Mouse (Mus musculus) kidney, adult 9 months (tissue): ENCODE results near the gene Olfr1123.
"Not testable (repeated sequence)": the region's sequence is repeated elsewhere in the genome, so short reads cannot be mapped to it uniquely, and the experiment has no call there.

Experiments
- DNase-seq: peaks from one replicate; pipeline ENCODE4 v3.0.0; 2022

The Olfr1123 gene

DNA sequence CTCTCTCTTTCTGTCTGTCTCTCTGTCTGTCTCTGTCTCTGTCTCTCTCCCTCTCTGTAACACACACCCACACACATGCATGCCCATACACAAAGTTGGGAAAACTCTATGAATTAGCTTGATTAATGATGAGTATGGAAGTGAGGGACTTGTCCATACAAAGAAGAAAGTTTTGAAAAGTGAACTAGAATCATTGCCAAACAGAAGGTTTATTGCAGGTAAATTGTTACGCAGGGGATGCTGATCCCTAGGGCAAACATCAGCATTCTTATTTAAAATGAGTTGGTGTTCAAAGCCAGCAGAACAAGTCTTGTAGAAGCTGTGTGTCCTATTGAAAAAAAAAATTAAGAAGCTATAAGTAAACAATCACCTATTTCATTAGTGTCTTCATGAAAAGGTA, at the start of gene Olfr1123:
Gene Olfr1123, plus strand, starts transcription at position 301 of the 400 bp plus-strand sequence.
- DNase-seq = no peak

DNA sequence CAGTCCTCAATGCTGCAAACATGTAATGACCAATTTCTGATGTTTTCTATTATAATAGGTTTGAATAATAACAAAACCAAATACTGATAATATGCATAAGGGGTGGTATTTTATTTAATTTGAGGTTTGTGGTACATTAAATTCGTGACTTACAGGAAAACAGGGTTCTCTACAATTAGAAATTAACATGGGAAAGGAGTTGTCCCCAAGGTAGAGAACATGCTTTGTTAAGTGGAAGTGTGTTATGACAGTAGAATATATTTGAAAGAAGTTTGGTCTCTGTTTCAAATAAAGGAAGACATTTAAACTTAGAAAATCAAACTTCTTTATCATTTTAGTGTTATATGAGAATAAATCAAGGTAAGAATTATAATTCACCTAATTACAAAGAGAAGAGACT, 46.8 kb upstream of the Olfr1123 start, which contains the start of gene Olfr1121:
Gene Olfr1121, plus strand, starts transcription at position 301 of the 400 bp plus-strand sequence.
- DNase-seq = no peak

DNA sequence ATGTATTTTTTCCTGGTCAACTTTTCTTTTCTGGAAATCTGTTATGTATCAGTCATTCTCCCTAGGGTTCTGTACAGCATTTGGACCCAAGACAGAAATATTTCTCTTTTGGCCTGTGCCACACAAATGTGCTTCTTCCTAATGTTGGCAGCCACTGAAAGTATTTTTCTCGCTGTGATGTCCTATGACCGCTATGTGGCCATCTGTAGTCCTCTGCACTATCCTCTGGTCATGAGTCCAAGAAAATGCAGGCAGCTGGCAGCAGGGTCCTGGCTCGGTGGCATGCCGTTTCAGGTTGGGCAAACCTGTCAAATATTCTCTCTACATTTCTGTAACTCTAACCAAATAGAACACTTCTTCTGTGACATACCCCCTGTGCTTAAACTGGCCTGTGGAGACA, 44.7 kb upstream of the Olfr1123 start:
- no peak for DNase-seq

DNA sequence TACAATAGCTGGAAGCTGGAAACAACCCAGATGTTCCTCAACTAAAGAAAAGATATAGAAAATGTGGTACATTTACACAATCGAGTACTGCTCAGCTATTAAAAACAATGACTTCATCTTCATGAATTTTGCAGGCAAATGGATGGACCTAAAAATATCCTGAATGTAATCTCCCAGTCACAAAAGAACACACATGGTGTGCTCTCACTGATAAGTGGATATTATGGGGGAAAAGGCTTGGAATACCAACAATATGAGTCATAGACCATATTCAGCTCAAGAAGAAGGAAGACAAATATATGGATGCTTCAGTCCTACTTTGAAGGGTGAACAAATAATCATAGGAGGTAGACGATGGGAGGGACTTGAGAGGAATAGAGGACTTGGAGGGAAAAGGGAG, 32.5 kb upstream of the Olfr1123 start:
- no peak for DNase-seq

DNA sequence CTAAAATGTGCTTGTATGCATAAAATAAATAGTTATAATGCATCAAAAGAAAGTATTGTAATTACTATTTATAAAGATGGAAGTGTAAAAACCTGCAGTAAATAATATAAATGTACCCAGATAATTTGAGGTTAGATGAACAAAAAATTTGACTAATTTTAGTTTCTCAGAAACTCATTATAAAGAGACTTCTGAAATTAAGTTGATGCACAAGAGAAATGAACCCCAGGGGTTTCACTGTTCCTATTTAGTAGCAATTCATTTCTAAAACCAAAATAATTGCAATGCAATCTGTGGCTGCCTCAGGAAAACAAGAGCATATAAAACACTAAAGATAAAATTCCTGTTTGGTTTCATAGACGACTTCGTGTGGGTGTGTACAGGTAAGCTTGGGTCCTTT, 30.9 kb upstream of the Olfr1123 start, which contains the start of gene Olfr1122:
Gene Olfr1122, plus strand, starts transcription at position 301 of the 400 bp plus-strand sequence.
- DNase-seq = no peak

DNA sequence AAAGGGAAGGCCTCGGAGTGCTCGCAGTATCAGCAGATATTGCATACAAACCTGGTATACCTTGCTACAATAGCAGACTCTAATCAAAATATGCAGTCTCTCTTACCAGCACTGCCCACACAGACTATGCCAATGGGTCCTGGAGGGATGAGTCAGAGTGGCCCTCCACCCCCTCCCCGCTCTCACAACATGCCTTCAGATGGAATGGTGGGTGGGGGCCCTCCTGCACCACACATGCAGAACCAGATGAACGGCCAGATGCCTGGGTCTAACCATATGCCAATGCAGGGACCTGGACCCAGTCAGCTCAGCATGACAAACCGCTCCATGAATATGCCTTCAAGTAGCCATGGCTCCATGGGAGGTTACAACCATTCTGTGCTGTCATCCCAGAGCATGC, 22.8 kb upstream of the Olfr1123 start:
- DNase-seq = not testable (repeated sequence)

DNA sequence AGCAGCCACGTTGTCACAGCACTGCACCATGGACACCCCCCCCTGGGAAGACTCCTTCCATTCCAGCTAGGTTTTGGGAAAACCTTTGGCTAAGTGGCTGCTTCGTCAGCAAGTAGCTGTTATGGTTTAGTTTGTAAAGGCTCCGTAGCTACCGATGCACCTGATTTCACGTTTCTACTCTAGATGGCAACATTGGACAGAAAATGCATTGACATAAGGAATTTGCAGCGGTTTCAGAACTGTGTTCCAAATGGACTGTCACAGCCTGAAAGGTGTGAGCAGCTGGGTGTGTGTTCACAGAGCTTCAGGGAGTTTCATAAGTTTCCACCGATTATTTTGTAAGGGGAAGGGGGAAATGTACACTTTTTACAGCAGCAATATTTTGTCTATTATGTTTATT, 21.7 kb upstream of the Olfr1123 start:
- DNase-seq = not testable (repeated sequence)

DNA sequence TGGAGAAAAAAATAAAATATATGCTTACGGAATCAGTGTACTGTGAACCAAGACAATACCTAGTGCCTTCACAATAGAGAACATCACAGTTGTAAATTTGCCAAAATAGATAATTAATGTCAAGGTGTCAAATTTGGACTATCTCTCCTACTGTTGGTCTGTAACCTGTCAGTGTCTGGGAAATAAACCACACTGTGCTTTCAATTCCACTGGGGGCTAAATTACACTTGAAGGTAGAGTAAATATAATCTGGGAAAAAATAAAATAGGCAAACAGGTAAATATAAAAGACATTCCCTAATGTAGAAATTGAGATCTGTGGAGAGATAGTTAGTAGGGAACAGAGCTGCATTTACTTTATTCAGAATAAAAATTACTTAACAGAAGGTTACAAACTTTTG, 13.5 kb downstream of the Olfr1123 start, which contains the start of gene Olfr1124:
Gene Olfr1124, plus strand, starts transcription at position 301 of the 400 bp plus-strand sequence.
- no peak for DNase-seq

DNA sequence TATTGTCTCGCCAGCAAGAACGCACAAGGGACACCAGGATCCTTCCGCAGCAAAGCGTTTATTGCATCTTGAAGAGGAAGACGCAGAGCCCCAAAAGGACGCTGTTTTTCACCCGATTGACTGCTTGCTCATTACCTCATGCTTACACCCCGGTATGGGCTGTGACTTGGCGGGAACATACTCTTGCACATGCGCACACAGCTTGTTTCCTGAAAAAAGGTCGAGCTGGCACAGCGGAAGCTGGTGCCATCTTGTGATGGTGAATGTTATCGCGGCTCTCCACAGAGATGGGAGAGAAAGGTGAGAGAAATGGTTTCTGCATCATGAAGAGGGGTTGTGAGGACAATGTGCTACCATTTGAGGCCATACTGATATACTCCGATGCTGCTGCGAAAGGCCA, 21.3 kb downstream of the Olfr1123 start:
- DNase-seq = no peak

DNA sequence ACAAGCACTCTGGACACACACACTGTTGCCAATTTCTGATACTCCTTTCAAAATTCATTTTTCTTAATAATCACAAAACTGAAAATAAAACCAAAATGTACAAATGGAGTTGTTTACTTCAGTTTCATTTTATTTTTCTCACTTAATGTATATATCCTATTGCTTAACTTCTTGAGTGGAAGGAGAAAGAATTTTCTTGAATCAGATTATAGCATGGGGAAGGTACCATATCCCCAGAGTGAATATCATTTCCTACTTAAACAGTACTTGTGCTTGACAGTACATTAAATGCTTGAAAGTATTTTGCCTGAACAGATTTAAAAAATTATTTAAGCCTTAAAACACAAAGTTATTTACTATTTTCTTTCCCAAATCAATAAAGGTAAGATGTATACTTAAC, 37.2 kb downstream of the Olfr1123 start, which contains the start of gene Olfr1126:
Gene Olfr1126, plus strand, starts transcription at position 301 of the 400 bp plus-strand sequence.
- no peak for DNase-seq

DNA sequence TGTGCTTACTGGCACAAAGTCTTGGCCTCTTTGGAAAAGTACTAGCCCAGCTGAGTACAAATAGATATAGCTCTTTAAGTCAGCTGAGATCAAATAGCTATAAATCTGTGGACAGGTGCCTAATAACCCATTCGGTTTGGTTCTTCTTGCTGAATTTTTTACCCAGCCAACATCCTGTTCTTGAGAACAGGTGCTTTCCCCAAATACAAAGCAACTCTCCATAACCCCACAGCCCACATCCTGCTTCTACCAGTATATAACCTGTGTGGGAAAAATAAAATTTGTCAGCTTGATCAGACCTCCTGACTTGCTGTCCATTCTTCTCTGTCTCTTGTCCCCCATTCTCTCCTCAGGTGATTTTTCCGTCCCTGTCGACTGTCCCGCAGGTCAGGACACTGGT, 45.3 kb downstream of the Olfr1123 start:
- DNase-seq = no peak
